Mouse (Mus musculus) MEL (cell line): Measurements from ENCODE around the gene Fxyd7. TPM values are rescaled to one million over a fixed set of nuclear protein-coding genes. Genes with fewer than 3 reads are reported as not detected.

ENCODE experiments used
- DNase-seq: peaks from one replicate; pipeline ENCODE4 v3.0.0; 2011; ENCODE audit warnings: low read depth, low spot score
- H3K27ac ChIP-seq: 2 replicates; pipeline ENCODE4 v1.5.1; 2012; ENCODE audit warnings: low read depth, mild to moderate bottlenecking, control low read depth, low read length, moderate library complexity; ENCODE audit not compliant: control insufficient read depth
- H3K27me3 ChIP-seq, 2 experiments: fragments of 150-350 bp in 1 of 2; sonication (generic) in 1 of 2; 2 replicates each; pipeline ENCODE4 v1.6.1; 2012; ENCODE audit warnings: low read length in 2 of 2, mild to moderate bottlenecking in 2 of 2, improper control_type of control experiment in 1 of 2, moderate library complexity in 1 of 2; ENCODE audit not compliant: insufficient read depth in 2 of 2, control insufficient read depth in 1 of 2
- H3K36me3 ChIP-seq, 2 experiments: 2 replicates each; pipeline ENCODE4 v1.6.1; 2012 to 2014; ENCODE audit warnings: low read length in 2 of 2, improper control_type of control experiment in 1 of 2, inconsistent platforms in 1 of 2, mild to moderate bottlenecking in 1 of 2; ENCODE audit not compliant: insufficient read depth in 2 of 2, control insufficient read depth in 1 of 2
- H3K4me1 ChIP-seq, 2 experiments: fragments of 150-350 bp in 1 of 2; sonication (generic) in 1 of 2; 2 replicates each; pipeline ENCODE4 v1.6.1; 2012; ENCODE audit warnings: low read length in 2 of 2, improper control_type of control experiment in 1 of 2, mild to moderate bottlenecking in 1 of 2; ENCODE audit not compliant: insufficient read depth in 2 of 2, control insufficient read depth in 1 of 2
- H3K4me3 ChIP-seq, 2 experiments: fragments of 150-350 bp in 1 of 2; sonication (generic) in 1 of 2; 2 replicates each; pipeline ENCODE4 v1.5.1; 2012; ENCODE audit warnings: low read depth in 2 of 2, low read length in 2 of 2, mild to moderate bottlenecking in 2 of 2, moderate library complexity in 2 of 2, control low read depth in 1 of 2, improper control_type of control experiment in 1 of 2; ENCODE audit not compliant: control insufficient read depth in 1 of 2, insufficient read depth in 1 of 2
- H3K79me2 ChIP-seq: 2 replicates; pipeline ENCODE4 v1.6.1; 2012; ENCODE audit warnings: mild to moderate bottlenecking, low read length, moderate library complexity; ENCODE audit not compliant: control insufficient read depth, poor library complexity, insufficient read depth
- H3K9ac ChIP-seq: 2 replicates; pipeline ENCODE4 v1.6.1; 2012; ENCODE audit warnings: low read depth, mild to moderate bottlenecking, control low read depth, low read length, moderate library complexity; ENCODE audit not compliant: control insufficient read depth, poor library complexity, severe bottlenecking
- H3K9me3 ChIP-seq: fragments of 150-350 bp; sonication (generic); replicated peaks from 2 replicates; pipeline ENCODE4 v1.6.1; 2012; ENCODE audit warnings: mild to moderate bottlenecking, low read length, improper control_type of control experiment, moderate library complexity; ENCODE audit not compliant: insufficient read depth
- BHLHE40 ChIP-seq: IDR thresholded peaks from 2 replicates; pipeline ENCODE4 v1.6.1; 2012; ENCODE audit warnings: low read depth, mild to moderate bottlenecking, inconsistent platforms, low read length, improper control_type of control experiment, borderline replicate concordance
- E2F4 ChIP-seq: IDR thresholded peaks from 2 replicates; pipeline ENCODE4 v1.6.1; 2011; ENCODE audit warnings: low read depth, low read length, improper control_type of control experiment, borderline replicate concordance
- ELF1 ChIP-seq: IDR thresholded peaks from 2 replicates; pipeline ENCODE4 v1.6.1; 2014; ENCODE audit warnings: low read depth, mild to moderate bottlenecking, inconsistent platforms, low read length, improper control_type of control experiment, moderate library complexity
- EP300 ChIP-seq, 2 experiments: IDR thresholded peaks; 2 replicates each; pipeline ENCODE4 v1.6.1; 2011; ENCODE audit warnings: improper control_type of control experiment in 2 of 2, low read length in 2 of 2, low read depth in 1 of 2, mild to moderate bottlenecking in 1 of 2
- GABPA ChIP-seq: IDR thresholded peaks from 2 replicates; pipeline ENCODE4 v1.6.1; 2012; ENCODE audit warnings: low read depth, mild to moderate bottlenecking, inconsistent platforms, low read length, improper control_type of control experiment, moderate library complexity
- KAT2A ChIP-seq: conservative IDR thresholded peaks from 2 replicates; pipeline ENCODE4 v1.6.1; 2012; ENCODE audit warnings: low read depth, low read length, improper control_type of control experiment, inconsistent platforms
- MAX ChIP-seq: IDR thresholded peaks from 2 replicates; pipeline ENCODE4 v1.6.1; 2011; ENCODE audit warnings: low read length, improper control_type of control experiment
- NELFE ChIP-seq: IDR thresholded peaks from 2 replicates; pipeline ENCODE4 v1.6.1; 2011; ENCODE audit warnings: low read depth, low read length, improper control_type of control experiment
- POLR2AphosphoS2 ChIP-seq: IDR thresholded peaks from 2 replicates; pipeline ENCODE4 v1.6.1; 2011; ENCODE audit warnings: low read length, improper control_type of control experiment
- POLR2AphosphoS5 ChIP-seq: IDR thresholded peaks from 2 replicates; pipeline ENCODE4 v1.6.1; 2012; ENCODE audit warnings: low read depth, borderline replicate concordance, mild to moderate bottlenecking, inconsistent platforms, low read length, moderate library complexity, mixed read lengths
- RAD21 ChIP-seq: IDR thresholded peaks from 2 replicates; pipeline ENCODE4 v1.6.1; 2011; ENCODE audit warnings: mild to moderate bottlenecking, low read depth, low read length, improper control_type of control experiment
- SIN3A ChIP-seq: IDR thresholded peaks from 2 replicates; pipeline ENCODE4 v1.6.1; 2012; ENCODE audit warnings: low read length, improper control_type of control experiment, inconsistent platforms
- SMC3 ChIP-seq: IDR thresholded peaks from 2 replicates; pipeline ENCODE4 v1.6.1; 2011; ENCODE audit warnings: low read depth, low read length, improper control_type of control experiment
- UBTF ChIP-seq: IDR thresholded peaks from 2 replicates; pipeline ENCODE4 v1.6.1; 2012; ENCODE audit warnings: low read depth, mild to moderate bottlenecking, inconsistent platforms, low read length, improper control_type of control experiment, moderate library complexity, borderline replicate concordance; ENCODE audit not compliant: insufficient read depth
- USF1 ChIP-seq: IDR thresholded peaks from 2 replicates; pipeline ENCODE4 v1.6.1; 2014; ENCODE audit warnings: low read depth, mild to moderate bottlenecking, inconsistent platforms, low read length, improper control_type of control experiment, moderate library complexity
- ZKSCAN1 ChIP-seq: IDR thresholded peaks from 2 replicates; pipeline ENCODE4 v1.6.1; 2012; ENCODE audit warnings: low read depth, mild to moderate bottlenecking, inconsistent platforms, low read length, improper control_type of control experiment, moderate library complexity
- ZMIZ1 ChIP-seq: IDR thresholded peaks from 2 replicates; pipeline ENCODE4 v1.6.1; 2012; ENCODE audit warnings: low read depth, mild to moderate bottlenecking, inconsistent platforms, low read length, improper control_type of control experiment, moderate library complexity
- polyA plus RNA-seq, 2 experiments: library from polyadenylated mRNA; stranded (reverse) in 1 of 2; unstranded in 1 of 2; fragments of >175 nt in 1 of 2; fragments of >200 nt in 1 of 2; gene quantifications; 2 replicates each; pipeline versions ENCODE4 v1.2.1 to v1.2.4; 2012; ENCODE audit warnings: low replicate concordance in 2 of 2, low read depth in 1 of 2; ENCODE audit not compliant: insufficient read length in 2 of 2, insufficient read depth in 1 of 2, missing spikeins in 1 of 2
- total RNA-seq: library from RNA; depleted of rRNA; stranded (reverse); fragments of 300-350 nt; gene quantifications from 2 replicates; pipeline ENCODE4 v1.2.3, GENCODE M21; 2012

Fxyd7 gene
- total and polyA plus RNA-seq, 3 experiments = 0.11 TPM; not detected in 2

- TF ChIP-seq POLR2AphosphoS5 = no peak
- TF ChIP-seq ELF1 = no peak
- no peak for TF ChIP-seq NELFE
- no peak for TF ChIP-seq ZKSCAN1
- TF ChIP-seq MAX = no peak
- no peak for TF ChIP-seq KAT2A
- no peak for TF ChIP-seq POLR2AphosphoS2
- no peak for TF ChIP-seq ZMIZ1
- no peak for TF ChIP-seq SIN3A
- no peak for TF ChIP-seq RAD21
- TF ChIP-seq UBTF = no peak
- TF ChIP-seq USF1 = no peak
- TF ChIP-seq GABPA = no peak
- TF ChIP-seq EP300 (IDR thresholded peaks at IDR 0.05; ENCODE audit: low read depth in 1 of 2, low read length in 2 of 2) = no peak
- no peak for TF ChIP-seq E2F4
- TF ChIP-seq BHLHE40 = no peak
- no peak for DNase-seq
- no peaks in the 10 kb centered on the region for H3K4me1 ChIP-seq
- H3K27me3 ChIP-seq = peaks cover 3 to 8% of the 10 kb centered on the region in 2 experiments
- no peak overlapping the region for H3K27ac ChIP-seq
- no peaks in the 10 kb centered on the region for H3K9me3 ChIP-seq
- H3K36me3 ChIP-seq = no peaks in the 10 kb centered on the region
- no peaks in the 10 kb centered on the region for H3K79me2 ChIP-seq
- no peak overlapping the region for H3K9ac ChIP-seq
- no peak overlapping the region for H3K4me3 ChIP-seq
These were observed 35.0 kb upstream of the Fxyd7 start for GRCm38 (mm10) chr7:31086175-31086755.

- no peak for DNase-seq
- Histone ChIP-seq H3K27me3 (peaks cover 3 to 11% of the 10 kb centered on the region in 2 experiments), H3K9ac (no peak overlapping the region), H3K27ac (no peak overlapping the region), H3K9me3 (no peaks in the 10 kb centered on the region), H3K4me3 (no peak overlapping the region), H3K36me3 (no peaks in the 10 kb centered on the region), H3K79me2 (no peaks in the 10 kb centered on the region), H3K4me1 (no peaks in the 10 kb centered on the region)
- TF ChIP-seq ELF1 = no peak
- no peak for TF ChIP-seq SMC3
- TF ChIP-seq EP300 (IDR thresholded peaks at IDR 0.05; ENCODE audit: low read depth in 1 of 2, low read length in 2 of 2) = no peak
These were observed 33.9 kb upstream of the Fxyd7 start for GRCm38 (mm10) chr7:31085171-31085570.
